Mouse (Mus musculus): ENCODE results near the gene Tyrp1. TPM values are rescaled to one million over a fixed set of nuclear protein-coding genes. Genes with fewer than 3 reads are reported as not detected.

Gene Tyrp1
- polyA plus RNA-seq, 1 experiment from 2014 or later: 0.23 TPM

Other genes with a start within 250 kb of the Tyrp1 start
- gene Lurap1l, start 76.5 kb downstream of the Tyrp1 start, polyA plus RNA-seq (2016; fragmentation: Nextera tagmentation; extraction: Ambion mirVana): 6.6 and 6.9 TPM in 2 replicates